Mouse (Mus musculus) thymus, adult 2 months (tissue): ENCODE results near the gene Alyref. TPM values are rescaled to one million over a fixed set of nuclear protein-coding genes. Genes with fewer than 3 reads are reported as not detected.

Experiments
- DNase-seq: peaks from one replicate; pipeline ENCODE4 v3.0.0; 2021
- H3K27ac ChIP-seq: fragments of 200-500 bp; 2 replicates; pipeline ENCODE4 v1.5.1; 2012; ENCODE audit warnings: low read length, control low read depth; ENCODE audit not compliant: control insufficient read depth, insufficient read depth
- H3K27me3 ChIP-seq: fragments of 200-500 bp; 2 replicates; pipeline ENCODE4 v1.6.1; 2012; ENCODE audit warnings: mild to moderate bottlenecking, low read length, moderate library complexity, mixed read lengths; ENCODE audit not compliant: control insufficient read depth, insufficient read depth
- H3K36me3 ChIP-seq: fragments of 200-500 bp; 2 replicates; pipeline ENCODE4 v1.6.1; 2012; ENCODE audit warnings: mild to moderate bottlenecking, low read length, moderate library complexity; ENCODE audit not compliant: control insufficient read depth, insufficient read depth
- H3K4me1 ChIP-seq: fragments of 200-500 bp; replicated peaks from 2 replicates; pipeline ENCODE4 v1.6.1; 2012; ENCODE audit warnings: low read length; ENCODE audit not compliant: control insufficient read depth, insufficient read depth
- H3K4me3 ChIP-seq: fragments of 200-500 bp; 2 replicates; pipeline ENCODE4 v1.5.1; 2012; ENCODE audit warnings: mild to moderate bottlenecking, low read length, control low read depth, moderate library complexity; ENCODE audit not compliant: control insufficient read depth, insufficient read depth
- CTCF ChIP-seq: fragments of 200-500 bp; IDR thresholded peaks from 2 replicates; pipeline ENCODE4 v1.5.1; 2012; ENCODE audit warnings: mild to moderate bottlenecking, control low read depth, low read length, moderate library complexity, borderline replicate concordance; ENCODE audit not compliant: control insufficient read depth, poor library complexity, insufficient read depth; ENCODE audit errors: extremely low read depth
- POLR2A ChIP-seq: fragments of 200-500 bp; IDR thresholded peaks from 2 replicates; pipeline ENCODE4 v1.6.1; 2012; ENCODE audit warnings: mild to moderate bottlenecking, low read length, control low read depth, moderate library complexity; ENCODE audit not compliant: control insufficient read depth, poor library complexity, insufficient read depth; ENCODE audit errors: extremely low read depth
- WGBS: fragments of 180-500 bp; shearing (Covaris S2); methylation state at CpG from one replicate; pipeline ENCODE4 v1.1.7; 2018; 5-methylcytosine and 5-hydroxymethylcytosine counted together
- polyA plus RNA-seq: library from polyadenylated mRNA; depleted of rRNA; stranded (reverse); fragments of >200 nt; gene quantifications from 2 replicates; pipeline ENCODE4 v1.2.3, GENCODE M21; 2012

The Alyref gene
- polyA plus RNA-seq, 1 experiment, result 60.9 TPM

DNA sequence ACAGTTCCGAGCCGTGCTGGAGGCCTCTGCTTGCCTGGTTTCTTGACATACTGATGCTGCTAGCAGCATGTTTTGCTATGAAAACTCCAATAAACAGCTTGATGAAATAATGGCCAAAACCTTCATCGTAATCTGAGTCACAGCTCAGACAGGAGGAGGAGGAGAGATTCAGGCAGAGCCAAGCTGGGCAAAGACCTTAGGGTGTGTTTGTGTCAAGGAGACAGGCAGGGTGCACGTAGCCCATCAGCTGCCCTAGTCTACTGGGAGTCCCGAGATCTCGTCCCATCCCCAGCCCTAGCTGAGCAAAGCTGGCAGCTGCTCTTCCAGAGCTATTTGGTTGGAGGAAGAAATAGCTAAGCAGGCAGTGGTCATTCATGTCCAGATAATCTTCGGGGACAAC is 7.5 kb upstream of the Alyref start:
- H3K36me3 ChIP-seq, result peaks cover 15% of the 10 kb centered on the region
- H3K4me1 ChIP-seq, result peaks cover 2% of the 10 kb centered on the region; the same call in 1 of the 2 replicates
- DNase-seq, result no peak
- no peak overlapping the region for H3K4me3 ChIP-seq
- H3K27ac ChIP-seq, result no peak overlapping the region
- WGBS, result 96% methylated on average over 7 of the region's 7 CpGs
- TF ChIP-seq POLR2A (no peak), CTCF (no peak)
- no peaks in the 10 kb centered on the region for H3K27me3 ChIP-seq

DNA sequence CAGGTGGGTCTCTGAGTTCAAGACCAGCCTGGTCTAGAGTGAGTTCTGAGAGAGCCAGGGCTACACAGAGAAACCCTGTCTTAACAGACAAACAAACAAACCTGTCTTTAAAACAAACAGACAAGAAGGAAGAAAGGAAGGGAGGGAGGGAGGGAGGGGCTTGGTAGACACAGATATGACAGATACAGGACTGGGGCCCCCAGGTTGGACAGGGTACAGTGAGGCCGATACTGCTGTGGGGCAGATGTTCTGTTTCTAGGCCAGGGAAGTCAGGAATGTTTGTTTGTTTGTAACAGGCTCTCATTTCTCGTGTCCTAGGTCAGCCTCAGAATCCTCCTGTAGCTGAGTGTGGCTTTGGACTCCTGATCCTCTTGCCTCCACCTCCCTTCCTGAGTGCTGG is 5.4 kb upstream of the Alyref start:
- WGBS, result 90% methylated on average over 2 of the region's 2 CpGs
- peaks cover 12% of the 10 kb centered on the region for H3K36me3 ChIP-seq

DNA sequence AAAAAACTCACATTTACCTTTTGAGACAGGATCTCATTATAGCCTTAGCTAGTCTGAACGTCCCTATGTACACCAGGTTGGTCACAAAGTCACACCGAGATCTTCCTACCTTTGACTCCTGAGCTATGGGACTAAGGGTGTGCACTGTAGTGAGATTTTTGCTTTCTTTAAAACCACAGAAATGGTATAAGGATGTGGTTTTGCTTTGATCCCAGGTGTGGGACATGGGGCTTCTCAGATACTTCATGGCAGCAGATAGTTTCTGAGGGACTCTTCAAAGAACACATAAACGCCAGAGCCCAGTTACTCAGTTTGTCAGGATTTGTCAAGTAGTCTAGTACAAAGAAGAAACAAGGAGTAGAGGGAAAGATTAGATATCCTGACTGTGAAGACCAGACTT is 2.6 kb upstream of the Alyref start:
- Histone ChIP-seq H3K4me3 (no peak overlapping the region), H3K27ac (no peak overlapping the region), H3K27me3 (no peaks in the 10 kb centered on the region), H3K4me1 (peaks cover 27% of the 10 kb centered on the region), H3K36me3 (peaks cover 13% of the 10 kb centered on the region)
- DNase-seq, result peak; percentile 28
- TF ChIP-seq POLR2A (no peak), CTCF (no peak)
- WGBS, result 10% methylated on average over 3 of the region's 3 CpGs

More for the DNA sequence above, 5.4 kb upstream of the Alyref start:
- peaks cover 16% of the 10 kb centered on the region for H3K4me1 ChIP-seq
- H3K4me3 ChIP-seq, result no peak overlapping the region
- DNase-seq, result no peak
- no peaks in the 10 kb centered on the region for H3K27me3 ChIP-seq
- no peak overlapping the region for H3K27ac ChIP-seq
- TF ChIP-seq POLR2A (no peak), CTCF (no peak)

GRCm38 (mm10) chr11:120598990-120599549 is 905 bp upstream of the Alyref start:
- H3K4me1 ChIP-seq, result peaks cover 27% of the 10 kb centered on the region
- H3K27ac ChIP-seq, result peak overlapping the region; percentile 55; the same call in 1 of the 2 replicates
- peaks cover 24% of the 10 kb centered on the region for H3K36me3 ChIP-seq
- H3K4me3 ChIP-seq, result peak overlapping the region; percentile 46
- H3K27me3 ChIP-seq, result no peaks in the 10 kb centered on the region
- DNase-seq, result no peak
- TF ChIP-seq POLR2A (no peak), CTCF (no peak)
- WGBS, result 61% methylated on average over 17 of the region's 17 CpGs

DNA sequence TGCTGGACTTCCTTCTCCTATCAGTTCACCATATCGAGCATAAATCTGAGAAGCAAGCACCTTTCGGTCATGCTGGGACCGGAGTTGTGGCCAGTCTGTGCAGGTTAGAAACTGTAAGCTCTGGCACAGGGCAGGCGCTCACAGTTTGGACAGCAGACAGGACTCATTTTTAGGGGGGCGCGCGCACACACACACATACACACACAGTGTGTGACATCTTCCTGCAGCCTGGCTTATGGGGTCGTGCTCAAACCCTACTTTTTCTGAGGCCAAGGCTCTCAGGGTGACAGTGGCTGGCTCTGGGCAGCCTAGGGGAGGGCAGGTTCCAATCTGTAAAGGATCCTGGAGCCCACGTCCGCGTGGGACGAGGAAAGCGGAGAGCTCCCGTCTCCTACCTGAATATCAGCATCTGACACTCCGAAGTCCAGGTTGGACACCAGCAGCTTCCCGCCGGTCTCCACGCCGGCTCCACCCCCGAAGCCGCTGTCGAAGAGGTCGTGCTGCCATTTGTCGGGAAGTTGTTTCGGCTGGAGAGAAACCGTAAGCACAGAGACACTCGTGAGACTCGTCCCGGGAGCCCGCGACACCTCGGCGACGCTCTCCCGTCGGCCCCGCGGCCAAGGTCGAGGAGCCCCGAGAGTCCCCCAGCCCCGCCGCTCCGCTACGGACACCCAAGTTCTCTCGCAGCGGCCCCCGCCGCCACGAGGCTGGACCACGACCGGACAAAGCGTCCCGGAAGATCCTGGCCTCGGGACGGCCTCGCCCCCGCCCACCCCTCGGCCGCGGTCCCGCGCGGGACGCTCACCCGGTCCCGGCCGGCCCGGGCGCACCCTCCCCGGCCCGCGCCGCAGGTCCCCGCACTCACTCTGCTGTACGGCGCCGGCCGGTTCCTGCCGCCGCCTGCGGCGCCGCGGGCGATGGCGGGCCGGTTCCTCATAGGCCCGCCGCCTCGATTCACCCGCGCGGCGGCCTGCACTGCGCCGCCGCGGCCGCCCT is 627 bp downstream of the Alyref start:
- Histone ChIP-seq H3K4me3 (peak overlapping the region; percentile 85), H3K27ac (no peak overlapping the region), H3K36me3 (peaks cover 31% of the 10 kb centered on the region), H3K27me3 (no peaks in the 10 kb centered on the region), H3K4me1 (peaks cover 27% of the 10 kb centered on the region)
- no peak for DNase-seq
- WGBS, result 3% methylated on average over 98 of the region's 99 CpGs
- TF ChIP-seq CTCF, result no peak
- TF ChIP-seq POLR2A, result no peak

- 87% methylated on average over 6 of the region's 6 CpGs for WGBS
- H3K36me3 ChIP-seq, result peaks cover 53% of the 10 kb centered on the region
- H3K4me1 ChIP-seq, result no peaks in the 10 kb centered on the region
- H3K27ac ChIP-seq, result no peak overlapping the region
- TF ChIP-seq POLR2A, result no peak
- TF ChIP-seq CTCF, result no peak
- no peaks in the 10 kb centered on the region for H3K27me3 ChIP-seq
- DNase-seq, result no peak
- H3K4me3 ChIP-seq, result no peak overlapping the region
Measured at GRCm38 (mm10) chr11:120588531-120588930, 9.6 kb downstream of the Alyref start.
